Mouse (Mus musculus) ES-E14 (cell line): ENCODE measurements around the gene Oas1g.

Experiments
- CHD2 ChIP-seq: IDR thresholded peaks from 2 replicates; pipeline ENCODE4 v1.6.1; 2014; ENCODE audit warnings: mild to moderate bottlenecking, low read depth, low read length, inconsistent platforms
- HCFC1 ChIP-seq: IDR thresholded peaks from 2 replicates; pipeline ENCODE4 v1.6.1; 2012; ENCODE audit warnings: low read length, inconsistent platforms, borderline replicate concordance; ENCODE audit not compliant: insufficient read depth
- MAFK ChIP-seq: IDR thresholded peaks from 2 replicates; pipeline ENCODE4 v1.6.1; 2014; ENCODE audit warnings: mild to moderate bottlenecking, low read depth, low read length, inconsistent platforms; ENCODE audit not compliant: insufficient read depth
- ZC3H11A ChIP-seq: IDR thresholded peaks from 2 replicates; pipeline ENCODE4 v1.6.1; 2012; ENCODE audit warnings: low read depth, mild to moderate bottlenecking, inconsistent platforms, low read length, borderline replicate concordance
- ZNF384 ChIP-seq: IDR thresholded peaks from 2 replicates; pipeline ENCODE4 v1.6.1; 2012; ENCODE audit warnings: low read depth, low read length, inconsistent platforms

DNA sequence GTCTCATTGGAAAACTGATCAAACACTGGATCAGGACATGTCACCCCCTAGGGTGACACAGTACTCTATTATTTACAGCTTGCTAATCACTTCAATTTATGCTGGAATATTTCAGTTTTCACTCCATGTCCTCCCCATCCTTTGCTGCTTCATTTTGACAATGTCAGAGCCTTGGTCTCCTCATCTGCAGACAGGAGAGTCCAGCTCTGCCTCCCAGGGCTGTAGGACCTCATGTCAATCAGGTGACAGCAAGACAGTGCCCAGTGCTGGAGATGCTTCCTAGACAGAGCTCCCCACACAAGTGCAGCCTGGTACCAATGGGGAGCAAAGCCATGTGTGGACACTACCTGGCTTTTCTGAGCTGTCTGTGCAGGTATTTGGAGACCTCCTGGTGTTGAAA is 11.3 kb upstream of the Oas1g start:
- TF ChIP-seq MAFK (no peak), ZNF384 (no peak), HCFC1 (no peak), CHD2 (no peak), ZC3H11A (no peak)
